Mouse (Mus musculus): ENCODE results near the gene Aftph.

Aftph gene

GRCm38 (mm10) chr11:20647902-20648625 lies 93.3 kb downstream of the Aftph start:
- no peak for DNase-seq (ENCODE audit: low read depth, low spot score)

GRCm38 (mm10) chr11:20646986-20647726 lies 94.2 kb downstream of the Aftph start:
- no peak for DNase-seq (ENCODE audit: low read depth, low spot score)

GRCm38 (mm10) chr11:20646142-20646541 lies 95.2 kb downstream of the Aftph start:
- no peak for DNase-seq (ENCODE audit: low read depth, low spot score)

- DNase-seq (ENCODE audit: low read depth, low spot score): no peak
Measured at GRCm38 (mm10) chr11:20645521-20645920, 95.9 kb downstream of the Aftph start.

- DNase-seq (ENCODE audit: low read depth, low spot score): no peak
Measured at GRCm38 (mm10) chr11:20644872-20645271, 96.5 kb downstream of the Aftph start.

- DNase-seq (ENCODE audit: low read depth, low spot score): no peak
Measured at GRCm38 (mm10) chr11:20644166-20644565, 97.2 kb downstream of the Aftph start.

GRCm38 (mm10) chr11:20643161-20643560 lies 98.2 kb downstream of the Aftph start:
- DNase-seq (ENCODE audit: low read depth, low spot score): no peak

GRCm38 (mm10) chr11:20642321-20642720 lies 99.1 kb downstream of the Aftph start:
- DNase-seq (ENCODE audit: low read depth, low spot score): no peak

GRCm38 (mm10) chr11:20639918-20640447 lies 101.4 kb downstream of the Aftph start:
- DNase-seq (ENCODE audit: low read depth, low spot score): no peak

- DNase-seq (ENCODE audit: low read depth, low spot score): peak; percentile 92
Measured at GRCm38 (mm10) chr11:20638841-20639240, 102.5 kb downstream of the Aftph start.

- DNase-seq (ENCODE audit: low read depth, low spot score): no peak
Measured at GRCm38 (mm10) chr11:20637060-20637459, 104.3 kb downstream of the Aftph start.

- DNase-seq (ENCODE audit: low read depth, low spot score): peak; percentile 18
Measured at GRCm38 (mm10) chr11:20636114-20636513, 105.3 kb downstream of the Aftph start.

GRCm38 (mm10) chr11:20635646-20636045 lies 105.7 kb downstream of the Aftph start:
- DNase-seq (ENCODE audit: low read depth, low spot score): peak; percentile 48
